Mouse (Mus musculus) embryo, embryonic 10 days (tissue): Measurements from ENCODE around the gene Enc1.

Experiments
- DNase-seq: peaks from one replicate; pipeline ENCODE4 v3.0.0-alpha.2; 2015; ENCODE audit warnings: low spot score

Gene Enc1

GRCm38 (mm10) chr13:97240965-97241786 lies at the start of gene Enc1:
TSS of gene Enc1 (plus strand) at chr13:97241105.
- peak; percentile 95 for DNase-seq

GRCm38 (mm10) chr13:97192649-97193048 lies 48.3 kb upstream of the Enc1 start:
- DNase-seq: no peak

- no peak for DNase-seq
Measured at GRCm38 (mm10) chr13:97193420-97193819, 47.5 kb upstream of the Enc1 start.

GRCm38 (mm10) chr13:97196186-97196924 lies 44.5 kb upstream of the Enc1 start:
- no peak for DNase-seq

GRCm38 (mm10) chr13:97196925-97197218 lies 44.0 kb upstream of the Enc1 start:
- DNase-seq: no peak

- peak; percentile 92 for DNase-seq
Measured at GRCm38 (mm10) chr13:97197932-97198562, 42.9 kb upstream of the Enc1 start, which contains the start of gene Hexb. TSS of gene Hexb (minus strand) at chr13:97198357.

- no peak for DNase-seq
Measured at GRCm38 (mm10) chr13:97199123-97199522, 41.8 kb upstream of the Enc1 start.

GRCm38 (mm10) chr13:97201076-97201475 lies 39.8 kb upstream of the Enc1 start:
- DNase-seq: no peak

- no peak for DNase-seq
Measured at GRCm38 (mm10) chr13:97201896-97202295, 39.0 kb upstream of the Enc1 start.

- peak; percentile 87 for DNase-seq
Measured at GRCm38 (mm10) chr13:97205052-97205701, 35.7 kb upstream of the Enc1 start.

- no peak for DNase-seq
Measured at GRCm38 (mm10) chr13:97206046-97206445, 34.9 kb upstream of the Enc1 start.

GRCm38 (mm10) chr13:97207472-97208111 lies 33.3 kb upstream of the Enc1 start:
- no peak for DNase-seq

- DNase-seq: no peak
Measured at GRCm38 (mm10) chr13:97208112-97208478, 32.8 kb upstream of the Enc1 start.

- DNase-seq: no peak
Measured at GRCm38 (mm10) chr13:97208500-97209010, 32.4 kb upstream of the Enc1 start.

- DNase-seq: no peak
Measured at GRCm38 (mm10) chr13:97214583-97215268, 26.2 kb upstream of the Enc1 start.

GRCm38 (mm10) chr13:97215563-97215962 lies 25.3 kb upstream of the Enc1 start:
- DNase-seq: no peak

- DNase-seq: no peak
Measured at GRCm38 (mm10) chr13:97216196-97216595, 24.7 kb upstream of the Enc1 start.

- no peak for DNase-seq
Measured at GRCm38 (mm10) chr13:97220022-97220421, 20.9 kb upstream of the Enc1 start.

GRCm38 (mm10) chr13:97223856-97224255 lies 17.0 kb upstream of the Enc1 start:
- DNase-seq: no peak

- no peak for DNase-seq
Measured at GRCm38 (mm10) chr13:97224341-97224982, 16.4 kb upstream of the Enc1 start.

- no peak for DNase-seq
Measured at GRCm38 (mm10) chr13:97225130-97225529, 15.8 kb upstream of the Enc1 start.
